Mouse (Mus musculus) testis, adult 2 months (tissue): ENCODE results near the gene Traip. TPM values are rescaled to one million over a fixed set of nuclear protein-coding genes. Genes with fewer than 3 reads are reported as not detected.

Experiments used
- H3K27ac ChIP-seq: fragments of 200-500 bp; 2 replicates; pipeline ENCODE4 v1.5.1; 2012; ENCODE audit warnings: low read depth, low read length; ENCODE audit not compliant: control insufficient read depth, insufficient read depth
- H3K27me3 ChIP-seq: fragments of 200-500 bp; 2 replicates; pipeline ENCODE4 v1.6.1; 2012; ENCODE audit warnings: mild to moderate bottlenecking, low read length, moderate library complexity; ENCODE audit not compliant: control insufficient read depth, insufficient read depth
- H3K36me3 ChIP-seq: fragments of 200-500 bp; 2 replicates; pipeline ENCODE4 v1.6.1; 2012; ENCODE audit warnings: mild to moderate bottlenecking, low read length; ENCODE audit not compliant: control insufficient read depth, insufficient read depth
- H3K4me1 ChIP-seq: fragments of 200-500 bp; 2 replicates; pipeline ENCODE4 v1.6.1; 2012; ENCODE audit warnings: low read length; ENCODE audit not compliant: control insufficient read depth, insufficient read depth
- H3K4me3 ChIP-seq: fragments of 200-500 bp; 2 replicates; pipeline ENCODE4 v1.5.1; 2012; ENCODE audit warnings: low read depth, mild to moderate bottlenecking, low read length, moderate library complexity, mixed read lengths; ENCODE audit not compliant: control insufficient read depth
- CTCF ChIP-seq: fragments of 200-500 bp; IDR thresholded peaks from 2 replicates; pipeline ENCODE4 v1.5.1; 2012; ENCODE audit warnings: low read depth, mild to moderate bottlenecking, inconsistent platforms, low read length, moderate library complexity; ENCODE audit not compliant: control insufficient read depth, insufficient read depth, insufficient replicate concordance
- POLR2A ChIP-seq: fragments of 200-500 bp; IDR thresholded peaks from 2 replicates; pipeline ENCODE4 v1.6.1; 2012; ENCODE audit warnings: low read depth, mild to moderate bottlenecking, inconsistent platforms, low read length, moderate library complexity; ENCODE audit not compliant: control insufficient read depth
- polyA plus RNA-seq: library from polyadenylated mRNA; depleted of rRNA; stranded (reverse); fragments of >200 nt; gene quantifications from 2 replicates; pipeline ENCODE4 v1.2.3, GENCODE M21; 2012; rRNA removed

Gene Traip
- polyA plus RNA-seq: 3.4 and 4.1 TPM in 2 replicates

DNA sequence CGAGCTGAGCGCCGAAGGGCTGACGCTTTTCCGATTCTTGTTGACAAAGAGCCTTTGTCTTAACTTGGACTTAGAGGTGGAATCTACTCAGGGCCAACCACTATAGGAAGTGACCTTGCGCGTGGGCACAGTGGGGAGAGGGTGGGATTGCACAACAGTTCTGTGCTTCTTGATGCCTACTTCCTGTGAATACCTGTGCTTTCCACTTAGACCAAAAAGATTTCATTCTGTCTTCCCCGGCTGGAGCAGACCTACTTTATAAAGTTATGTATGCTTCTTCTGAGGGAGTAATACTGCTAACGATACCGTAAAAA is at the start of gene Traip:
TSS of gene Traip (plus strand) at position 215 of the 314 bp plus-strand sequence.
- no peak for TF ChIP-seq CTCF
- no peak for TF ChIP-seq POLR2A
- H3K27ac ChIP-seq: peak within 1 kb of the TSS; percentile 88
- peaks cover 6% of the 10 kb centered on the region for H3K4me1 ChIP-seq
- H3K36me3 ChIP-seq: no peaks in the 10 kb centered on the region
- H3K27me3 ChIP-seq: no peaks in the 10 kb centered on the region
- H3K4me3 ChIP-seq: peak within 1 kb of the TSS; percentile 86

DNA sequence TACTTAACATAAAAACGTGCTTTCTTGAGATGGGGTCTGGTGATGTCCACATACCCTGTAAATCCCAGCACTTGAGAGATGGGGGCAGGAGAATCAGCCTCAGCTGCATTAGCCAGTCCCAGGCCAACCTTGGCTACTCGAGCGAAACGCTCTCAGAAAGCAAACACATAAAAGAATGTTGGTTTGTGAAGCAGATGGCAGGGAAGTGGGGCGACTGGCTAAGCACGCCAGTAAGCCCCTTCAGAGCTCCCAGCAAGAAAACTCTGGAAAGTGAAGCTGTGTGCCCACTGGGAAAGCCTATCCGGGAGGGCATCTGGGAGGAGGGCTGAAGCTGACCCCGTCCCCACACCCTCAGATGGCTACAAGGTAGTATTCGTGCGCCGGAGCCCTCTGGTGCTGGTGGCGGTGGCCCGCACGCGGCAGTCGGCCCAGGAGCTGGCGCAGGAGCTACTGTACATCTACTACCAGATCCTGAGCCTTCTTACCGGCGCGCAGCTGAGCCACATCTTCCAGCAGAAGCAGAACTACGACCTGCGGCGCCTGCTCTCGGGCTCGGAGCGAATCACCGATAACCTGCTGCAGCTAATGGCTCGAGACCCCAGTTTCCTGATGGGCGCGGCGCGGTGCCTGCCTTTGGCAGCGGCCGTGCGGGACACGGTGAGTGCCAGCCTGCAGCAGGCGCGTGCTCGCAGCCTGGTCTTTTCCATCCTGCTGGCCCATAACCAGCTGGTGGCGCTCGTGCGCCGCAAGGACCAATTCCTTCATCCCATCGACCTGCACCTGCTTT is 48.9 kb upstream of the Traip start:
- H3K4me1 ChIP-seq: peaks cover 6% of the 10 kb centered on the region
- H3K27me3 ChIP-seq: no peaks in the 10 kb centered on the region
- H3K4me3 ChIP-seq: peak overlapping the region; percentile 56
- TF ChIP-seq CTCF (peak; percentile 68; the same call in 1 of the 2 replicates), POLR2A (no peak)
- H3K36me3 ChIP-seq: no peaks in the 10 kb centered on the region
- H3K27ac ChIP-seq: no peak overlapping the region

DNA sequence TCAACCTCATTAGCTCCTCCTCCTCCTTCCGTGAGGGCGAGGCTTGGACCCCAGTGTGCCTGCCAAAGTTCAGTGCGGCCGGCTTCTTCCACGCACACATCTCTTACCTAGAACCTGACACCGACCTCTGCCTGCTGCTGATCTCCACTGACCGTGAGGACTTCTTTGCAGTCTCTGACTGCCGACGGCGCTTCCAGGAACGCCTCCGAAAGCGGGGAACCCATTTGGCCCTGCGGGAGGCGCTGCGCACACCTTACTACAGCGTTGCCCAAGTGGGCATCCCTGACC is 48.4 kb upstream of the Traip start:
- no peaks in the 10 kb centered on the region for H3K27me3 ChIP-seq
- peaks cover 6% of the 10 kb centered on the region for H3K4me1 ChIP-seq
- peak overlapping the region; percentile 56 for H3K4me3 ChIP-seq
- no peaks in the 10 kb centered on the region for H3K36me3 ChIP-seq
- H3K27ac ChIP-seq: no peak overlapping the region
- TF ChIP-seq POLR2A (no peak), CTCF (no peak)

DNA sequence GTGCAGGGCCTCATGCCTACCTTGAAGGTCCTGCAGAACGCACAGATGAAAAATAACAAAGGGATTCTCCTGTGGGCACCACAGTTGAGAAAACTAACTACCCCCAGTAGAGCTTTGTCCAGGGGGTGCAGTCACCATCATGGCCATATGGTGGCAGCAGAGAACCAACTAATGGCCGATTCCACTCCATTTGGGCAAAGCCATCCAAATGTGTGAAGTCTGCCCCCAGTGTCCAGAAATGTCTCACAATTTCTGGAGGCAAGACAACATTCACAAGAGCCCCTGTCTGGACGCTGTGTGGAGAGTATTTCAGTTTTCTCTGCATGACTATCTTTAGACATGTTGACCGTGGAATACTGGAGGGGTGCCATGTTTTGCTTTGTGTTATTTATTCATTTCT is 45.2 kb upstream of the Traip start:
- peaks cover 21% of the 10 kb centered on the region for H3K4me1 ChIP-seq
- H3K36me3 ChIP-seq: no peaks in the 10 kb centered on the region
- no peak overlapping the region for H3K27ac ChIP-seq
- H3K4me3 ChIP-seq: no peak overlapping the region
- H3K27me3 ChIP-seq: no peaks in the 10 kb centered on the region
- TF ChIP-seq POLR2A: no peak
- TF ChIP-seq CTCF: peak; percentile 82; the same call in 1 of the 2 replicates

DNA sequence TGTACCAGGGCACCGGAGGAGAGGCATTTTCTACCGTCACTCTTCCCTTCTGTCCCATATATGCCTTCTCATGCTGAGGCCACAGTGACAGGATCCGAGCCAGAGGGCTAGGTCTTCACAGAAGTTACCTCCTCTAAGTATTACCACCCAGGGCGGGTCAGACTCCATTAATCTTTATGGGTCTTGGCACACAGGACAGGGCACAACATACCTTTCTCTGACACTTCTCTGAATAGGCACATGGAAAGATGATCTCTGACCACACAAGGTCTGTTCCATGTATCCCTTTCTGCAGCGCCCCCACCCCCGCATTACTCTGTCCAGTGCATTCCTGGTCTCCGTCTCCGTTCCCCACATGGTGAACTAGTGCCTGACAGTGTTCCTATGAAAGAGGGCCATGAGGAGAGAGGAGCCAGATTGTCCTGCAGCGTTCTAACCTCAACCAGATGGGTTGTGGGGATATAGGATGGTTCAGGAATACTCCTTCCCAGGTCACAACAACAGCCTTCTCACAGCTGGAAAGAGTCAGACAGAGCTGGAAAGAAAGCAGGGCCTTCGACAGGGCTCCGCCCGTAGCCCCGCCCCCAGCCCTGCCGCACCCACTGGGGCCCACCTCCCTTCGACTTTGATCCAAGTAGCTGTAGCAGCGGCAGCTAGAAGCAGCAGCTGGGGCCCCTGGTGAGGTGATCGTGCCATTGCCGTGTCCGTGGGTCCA is 43.5 kb upstream of the Traip start, which contains the start of gene Mst1r:
TSS of gene Mst1r (plus strand) at position 622 of the 715 bp plus-strand sequence.
- Histone ChIP-seq H3K4me1 (peaks cover 18% of the 10 kb centered on the region), H3K36me3 (no peaks in the 10 kb centered on the region), H3K27me3 (no peaks in the 10 kb centered on the region), H3K27ac (peak within 1 kb of the TSS; percentile 52), H3K4me3 (peak within 1 kb of the TSS; percentile 60)
- TF ChIP-seq POLR2A (no peak), CTCF (no peak)

DNA sequence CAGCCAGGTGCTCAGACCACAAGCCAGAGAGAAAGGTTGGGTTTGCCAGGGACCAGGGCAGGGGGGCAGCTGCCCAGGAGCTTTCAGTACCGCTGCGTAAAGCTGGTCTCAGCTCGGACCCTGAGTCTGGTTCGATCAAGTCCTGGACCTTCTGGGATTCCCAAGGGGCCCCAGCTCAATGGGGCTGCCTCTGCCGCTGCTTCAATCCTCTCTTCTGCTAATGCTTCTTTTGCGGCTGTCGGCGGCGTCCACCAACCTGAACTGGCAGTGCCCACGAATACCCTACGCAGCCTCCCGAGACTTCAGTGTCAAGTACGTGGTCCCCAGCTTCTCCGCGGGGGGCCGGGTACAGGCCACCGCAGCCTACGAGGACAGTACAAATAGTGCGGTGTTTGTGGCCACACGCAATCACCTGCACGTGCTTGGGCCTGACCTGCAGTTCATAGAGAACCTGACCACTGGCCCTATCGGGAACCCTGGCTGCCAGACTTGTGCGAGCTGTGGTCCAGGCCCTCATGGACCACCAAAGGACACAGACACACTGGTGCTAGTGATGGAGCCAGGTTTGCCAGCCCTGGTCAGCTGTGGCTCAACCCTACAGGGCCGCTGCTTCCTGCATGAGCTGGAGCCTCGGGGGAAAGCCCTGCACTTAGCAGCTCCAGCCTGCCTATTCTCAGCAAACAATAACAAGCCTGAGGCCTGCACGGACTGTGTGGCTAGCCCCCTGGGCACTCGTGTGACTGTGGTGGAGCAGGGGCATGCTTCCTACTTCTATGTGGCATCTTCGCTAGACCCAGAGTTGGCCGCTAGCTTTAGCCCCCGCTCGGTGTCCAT is 42.8 kb upstream of the Traip start:
- H3K4me3 ChIP-seq: peak overlapping the region; percentile 60
- TF ChIP-seq POLR2A: 0 out of 2 replicates have a peak, but pooled peaks have one; percentile 16
- no peak for TF ChIP-seq CTCF
- H3K4me1 ChIP-seq: peaks cover 18% of the 10 kb centered on the region
- H3K27ac ChIP-seq: peak overlapping the region; percentile 52
- H3K27me3 ChIP-seq: no peaks in the 10 kb centered on the region
- H3K36me3 ChIP-seq: no peaks in the 10 kb centered on the region

DNA sequence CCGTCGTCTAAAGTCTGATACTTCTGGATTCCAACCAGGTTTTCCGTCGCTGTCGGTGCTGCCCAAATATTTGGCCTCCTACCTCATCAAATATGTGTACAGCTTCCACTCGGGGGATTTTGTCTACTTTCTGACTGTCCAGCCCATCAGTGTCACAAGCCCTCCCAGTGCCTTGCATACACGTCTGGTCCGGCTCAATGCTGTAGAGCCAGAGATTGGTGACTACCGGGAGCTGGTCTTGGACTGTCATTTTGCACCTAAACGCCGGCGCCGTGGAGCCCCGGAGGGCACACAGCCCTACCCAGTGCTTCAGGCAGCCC is 42.2 kb upstream of the Traip start:
- H3K27ac ChIP-seq: no peak overlapping the region; the same call in 1 of the 2 replicates
- peak overlapping the region; percentile 60 for H3K4me3 ChIP-seq
- TF ChIP-seq CTCF: no peak
- TF ChIP-seq POLR2A: no peak

More for the DNA sequence above, 42.2 kb upstream of the Traip start:
- Histone ChIP-seq H3K4me1 (peaks cover 18% of the 10 kb centered on the region), H3K27me3 (no peaks in the 10 kb centered on the region), H3K36me3 (no peaks in the 10 kb centered on the region)
